Mouse (Mus musculus) bone marrow macrophage, adult 2 months (primary cell): ENCODE data around the gene H2afx.

Experiments
- CTCF ChIP-seq: IDR thresholded peaks from 2 replicates; pipeline ENCODE4 v1.5.1; 2012; ENCODE audit warnings: low read depth, mild to moderate bottlenecking, low read length, moderate library complexity
- POLR2A ChIP-seq: IDR thresholded peaks from 2 replicates; pipeline ENCODE4 v1.6.1; 2012; ENCODE audit warnings: mild to moderate bottlenecking, low read depth, low read length, borderline replicate concordance

DNA sequence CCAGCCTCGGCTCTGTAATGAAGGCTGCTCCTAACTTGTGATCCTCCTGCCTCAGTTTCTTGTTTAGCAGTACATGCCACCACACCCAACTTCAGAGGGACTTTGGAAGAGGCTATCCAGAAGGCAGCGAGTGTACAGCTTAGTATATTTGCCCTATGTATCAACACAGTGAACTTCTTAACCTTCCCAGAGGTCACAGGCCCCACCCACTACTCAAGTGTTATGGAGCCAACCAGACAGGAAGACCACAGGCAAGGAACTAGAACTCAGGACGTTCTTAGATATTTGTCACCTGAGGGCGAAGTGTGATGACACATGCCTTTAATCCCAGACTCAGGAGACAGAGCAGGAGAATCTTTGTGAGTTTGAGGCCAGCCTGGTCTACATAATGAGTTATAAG lies 13.1 kb downstream of the H2afx start:
- no peak for TF ChIP-seq CTCF
- TF ChIP-seq POLR2A, result no peak
